Mouse (Mus musculus) spleen, postnatal 36 days (tissue): ENCODE results near the gene Limk1.

ENCODE experiments used
- DNase-seq, 2 experiments: peaks; one replicate each; pipeline ENCODE4 v3.0.0; 2022; ENCODE audit warnings: low spot score in 2 of 2, mixed read lengths in 1 of 2

The Limk1 gene

DNA sequence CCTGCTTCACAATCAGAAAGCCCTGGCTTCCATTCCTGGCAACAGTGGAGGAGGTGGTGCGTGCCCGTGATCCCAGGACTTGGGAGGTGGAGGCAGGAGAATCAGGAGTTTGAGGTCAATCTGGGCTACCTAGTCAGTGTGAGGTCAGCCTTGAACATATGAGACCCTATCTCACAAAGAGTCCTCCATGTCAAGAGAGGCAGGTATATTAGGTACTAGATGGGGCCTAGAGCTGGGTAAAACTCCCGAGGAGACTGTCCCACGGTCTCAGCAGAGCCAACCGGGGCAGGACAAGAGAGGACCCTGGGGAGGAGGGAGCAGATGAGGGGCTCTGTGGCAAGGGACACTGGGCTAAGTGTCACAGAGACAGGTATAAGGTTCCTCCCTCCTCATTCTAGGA lies 10.9 kb downstream of the Limk1 start:
- no peak for DNase-seq

DNA sequence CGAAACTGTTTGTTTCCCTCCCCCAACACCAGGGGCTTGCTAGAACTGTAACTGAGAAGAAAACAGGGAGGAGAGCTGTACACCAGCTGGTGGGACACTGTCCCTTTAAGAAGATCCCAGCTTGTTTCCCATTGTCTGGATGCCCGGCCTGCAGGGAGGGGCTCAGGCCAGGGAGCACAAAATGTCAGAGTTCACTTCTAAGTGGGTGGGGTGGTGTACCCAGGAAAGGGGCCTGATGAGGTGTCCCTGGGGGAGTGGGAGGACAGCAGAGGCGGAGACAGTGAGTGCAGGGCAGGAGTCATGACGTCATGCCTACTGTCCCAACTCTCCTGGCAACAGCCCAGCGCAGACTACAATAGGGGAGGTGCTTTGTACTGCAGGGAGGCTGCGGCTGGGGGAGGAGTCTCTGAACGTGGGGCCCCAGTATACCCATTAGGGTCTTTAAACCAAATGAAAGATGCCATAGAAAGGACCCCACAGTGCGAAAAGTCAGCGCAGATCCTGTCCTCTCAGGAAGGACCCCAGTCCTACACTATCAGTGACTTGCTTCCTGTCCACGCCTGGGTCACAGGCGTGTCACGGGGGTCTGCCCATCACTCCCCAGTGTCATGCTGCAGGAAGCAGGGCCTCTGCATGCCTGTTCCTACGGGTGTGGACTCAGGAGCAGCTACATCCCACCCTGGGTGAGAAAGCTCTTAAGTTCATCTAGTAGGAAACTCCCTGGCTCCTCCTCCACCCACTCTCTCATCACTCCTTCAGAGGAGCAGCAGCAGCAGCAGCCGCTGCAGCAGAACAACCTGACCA lies 12.2 kb downstream of the Limk1 start:
- DNase-seq, result peak; percentile 34 to 43

DNA sequence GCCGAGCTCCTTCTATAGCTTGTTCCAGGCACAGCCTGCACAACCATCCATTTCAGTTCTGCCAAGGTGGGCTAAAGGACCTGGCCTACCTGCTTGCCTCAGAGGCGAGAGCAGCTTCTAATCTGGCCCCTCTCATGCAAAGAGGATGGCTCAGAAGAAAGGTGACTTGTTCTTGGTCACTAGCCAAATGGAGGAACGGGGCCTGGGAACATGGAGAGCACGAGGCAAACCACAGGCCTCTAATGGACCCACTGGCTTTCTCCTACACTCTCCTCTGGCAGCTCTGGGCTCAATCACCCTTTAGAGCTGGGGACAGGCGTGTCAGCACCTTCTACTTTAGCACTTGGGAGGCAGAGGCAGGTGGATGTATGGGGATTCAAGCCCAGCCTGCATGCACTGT lies 13.4 kb downstream of the Limk1 start:
- no peak for DNase-seq

DNA sequence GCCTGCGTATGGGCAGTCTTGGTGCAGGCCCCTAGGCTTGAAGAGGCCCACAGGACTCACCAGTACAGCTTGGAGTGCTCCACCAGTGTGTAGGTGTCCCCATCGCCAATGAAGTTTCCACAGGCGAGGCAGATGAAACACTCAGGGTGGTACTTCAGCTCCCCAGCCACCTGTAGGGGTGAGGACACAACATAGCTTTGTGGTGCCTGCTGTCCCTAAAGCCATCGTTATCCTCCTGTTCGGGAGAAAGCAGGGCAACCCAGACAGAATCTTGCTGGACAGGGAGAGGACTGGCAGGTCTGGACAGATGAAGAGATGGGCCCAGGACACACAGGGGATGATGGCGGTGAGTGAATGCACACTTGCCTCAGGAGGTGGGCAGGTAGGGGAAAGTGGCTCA lies 15.8 kb downstream of the Limk1 start:
- no peak for DNase-seq

DNA sequence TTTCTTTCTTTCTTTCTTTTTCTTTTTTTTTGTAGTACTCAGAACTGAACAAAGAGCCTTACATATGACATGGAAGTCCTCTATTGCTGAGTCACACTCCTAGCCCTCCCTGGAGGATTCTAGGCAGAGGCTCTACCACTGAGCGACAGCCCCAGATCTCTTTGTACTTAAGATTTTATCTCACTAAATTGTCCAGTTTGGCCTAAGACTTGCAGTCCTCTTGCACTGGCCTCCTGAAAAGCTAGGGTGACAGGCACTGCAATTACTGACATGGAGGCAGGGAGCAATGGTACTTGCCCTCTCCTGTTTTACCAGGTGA lies 16.2 kb downstream of the Limk1 start:
- DNase-seq, result no peak

DNA sequence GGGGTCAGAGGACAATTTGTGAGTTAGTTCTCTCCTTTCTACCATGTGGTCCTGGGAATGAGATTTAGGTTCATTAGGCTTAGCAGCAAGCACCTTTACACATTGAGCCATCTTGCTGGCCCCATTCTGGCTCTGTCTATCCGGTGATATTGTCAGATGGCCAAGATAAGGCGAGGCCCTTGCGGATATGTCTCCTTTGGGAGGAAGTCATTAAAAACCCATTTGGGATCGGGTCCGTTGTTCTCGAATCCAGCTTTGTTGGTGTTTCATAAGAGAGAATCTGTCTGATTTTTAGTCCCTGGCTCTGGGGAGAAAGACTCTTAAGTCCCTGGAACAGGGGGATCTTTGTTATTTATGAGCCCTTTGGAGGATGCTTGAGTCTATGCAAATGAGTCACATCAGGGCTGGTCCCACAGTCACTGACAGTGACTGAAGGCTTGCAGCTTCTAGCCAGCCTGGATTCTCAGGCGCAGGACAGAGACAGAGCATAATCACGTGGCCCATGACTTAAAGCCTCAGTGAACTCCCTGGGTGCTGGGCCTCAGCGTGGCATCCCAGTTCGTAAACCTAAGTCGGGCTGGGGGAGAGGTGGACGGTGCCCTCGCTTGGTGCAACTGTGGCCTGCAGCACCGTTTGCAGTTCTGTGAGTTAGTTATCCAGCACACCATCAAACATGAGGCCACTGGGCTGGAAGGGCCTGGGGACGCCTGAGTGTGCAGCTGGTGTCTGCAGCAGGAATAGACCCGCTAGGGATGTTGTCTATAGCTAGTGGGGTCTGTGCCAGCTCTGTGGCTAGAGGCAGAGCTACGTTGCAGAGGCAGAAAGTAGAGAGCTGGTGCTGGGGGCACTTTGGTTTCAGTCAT lies 16.8 kb downstream of the Limk1 start:
- DNase-seq, result no peak

DNA sequence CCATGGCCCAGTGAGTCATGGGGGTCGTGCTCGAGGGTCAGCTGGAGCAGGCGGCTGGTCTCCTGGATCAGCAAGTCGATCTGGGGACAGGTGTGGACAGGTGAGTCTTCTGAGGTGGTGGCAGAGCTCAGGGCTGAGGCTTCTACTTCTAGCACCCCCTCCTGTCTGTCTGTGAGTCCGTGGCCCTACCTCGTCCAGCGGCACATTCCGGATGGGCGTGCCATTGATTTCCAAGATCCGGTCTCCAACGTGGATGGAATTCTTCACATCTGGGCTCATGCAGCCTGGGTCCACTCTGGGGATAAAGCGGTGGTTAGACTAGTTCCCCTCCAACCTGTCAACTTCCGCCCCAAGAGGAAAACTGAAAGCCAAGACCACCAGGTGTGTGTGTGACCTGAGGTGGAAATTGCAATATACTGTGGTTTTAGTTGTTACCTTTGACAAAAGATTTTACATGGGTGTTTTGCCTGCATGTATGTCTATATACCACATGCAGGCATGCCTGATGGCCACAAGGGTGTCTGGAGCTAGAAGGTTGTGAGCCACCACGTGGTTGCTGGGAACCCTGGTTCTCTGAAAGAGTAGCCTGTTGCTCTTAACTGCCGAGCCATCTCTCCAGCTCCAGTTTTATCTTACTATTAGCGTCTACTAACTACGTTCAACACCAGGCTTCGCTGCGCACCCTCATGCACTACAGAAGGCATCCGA lies 19.2 kb downstream of the Limk1 start:
- DNase-seq, result no peak

DNA sequence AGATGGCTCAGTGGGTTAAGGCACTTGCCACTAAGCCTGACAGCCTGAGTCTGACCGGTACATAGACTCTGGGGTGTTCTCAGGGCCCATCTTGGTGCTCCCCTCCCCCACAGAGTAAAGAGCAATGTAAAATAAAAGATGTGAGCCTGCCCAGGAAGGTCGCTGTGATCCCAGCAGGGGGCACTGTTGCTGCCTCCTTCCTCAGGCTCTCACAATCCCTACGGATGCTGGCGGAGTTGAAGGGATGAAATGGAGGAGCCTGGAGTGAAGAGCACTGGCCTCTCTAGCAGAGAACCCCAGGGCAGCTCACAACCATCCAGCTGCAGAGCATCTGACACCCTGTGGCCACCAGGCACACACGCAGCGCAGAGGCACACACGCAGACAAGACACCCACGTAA lies 19.9 kb downstream of the Limk1 start:
- no peak for DNase-seq

DNA sequence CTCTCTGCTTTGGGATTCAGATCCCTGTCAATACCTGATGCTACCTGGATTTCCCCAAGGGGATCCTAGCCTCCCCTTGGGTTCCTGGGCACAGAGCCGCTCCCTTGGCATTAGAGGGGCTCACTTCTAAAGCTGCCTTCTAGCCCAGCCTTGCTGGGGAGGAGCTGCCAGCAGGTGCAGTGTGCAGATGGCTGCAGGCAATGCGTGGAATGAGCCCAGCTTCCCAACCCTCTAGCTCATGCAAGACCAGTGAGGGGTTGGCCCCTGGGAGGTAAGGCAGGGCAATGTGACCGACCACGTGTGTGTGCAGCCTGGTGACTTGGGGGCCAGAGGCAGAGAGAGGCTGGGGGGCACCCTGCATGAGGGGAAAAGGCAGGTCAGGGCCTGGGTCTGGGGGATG lies 31.7 kb downstream of the Limk1 start:
- DNase-seq, result no peak

DNA sequence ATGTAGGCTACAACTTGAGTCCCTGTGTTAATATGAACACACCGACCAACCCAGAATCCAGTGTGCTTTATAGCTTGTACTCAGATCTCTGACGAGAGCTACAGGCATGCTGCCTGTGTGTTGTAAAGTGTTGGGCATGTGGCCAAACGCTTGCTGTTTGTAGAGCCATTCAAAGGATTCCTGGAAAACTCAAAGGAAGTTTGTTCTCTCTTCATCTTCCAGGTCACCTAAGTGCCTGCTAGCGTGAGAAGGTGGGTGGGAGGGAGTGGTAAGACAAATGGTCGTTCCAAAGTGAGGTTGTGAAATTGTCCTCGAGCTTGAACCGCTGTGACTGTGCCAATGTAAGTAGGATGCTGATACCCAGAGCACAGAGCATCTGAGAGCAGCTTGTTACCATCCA lies 36.4 kb downstream of the Limk1 start:
- DNase-seq, result no peak

DNA sequence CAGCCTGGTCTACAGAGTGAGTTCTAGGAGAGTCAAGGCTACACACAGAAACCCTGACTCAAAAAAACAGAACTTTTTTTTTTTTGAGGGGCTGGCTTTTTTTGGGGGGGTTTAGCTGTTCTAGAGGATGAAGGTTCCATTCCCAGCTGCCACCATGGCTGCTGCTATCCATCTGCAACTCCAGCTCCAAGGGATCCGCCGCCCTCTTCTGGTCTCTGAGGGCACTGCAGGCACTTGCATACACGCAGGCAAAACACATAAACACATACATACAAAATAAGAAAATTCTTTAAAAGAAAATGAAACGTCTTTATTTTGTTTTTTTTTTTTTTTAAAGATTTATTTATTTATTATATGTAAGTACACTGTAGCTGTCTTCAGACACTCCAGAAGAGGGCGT lies 37.5 kb downstream of the Limk1 start:
- peak; percentile 40 to 45 for DNase-seq

DNA sequence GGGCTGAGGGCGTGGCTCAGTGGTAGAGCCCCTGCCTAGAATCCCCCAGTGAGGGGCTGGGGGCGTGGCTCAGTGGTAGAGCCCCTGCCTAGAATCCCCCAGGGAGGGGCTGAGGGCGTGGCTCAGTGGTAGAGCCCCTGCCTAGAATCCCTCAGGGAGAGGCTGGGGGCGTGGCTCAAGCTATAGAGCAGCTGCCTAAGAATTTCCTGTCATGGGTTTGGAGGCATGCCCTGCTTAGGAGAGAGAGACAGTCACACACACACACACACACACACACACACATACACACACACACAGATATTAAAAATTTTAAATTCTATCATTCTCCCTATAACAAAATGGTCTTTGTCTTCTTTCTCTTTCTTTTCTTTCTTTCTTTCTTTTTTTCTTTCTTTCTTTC lies 39.4 kb downstream of the Limk1 start:
- DNase-seq, result peak in 1 of 2 experiments; percentile 19

DNA sequence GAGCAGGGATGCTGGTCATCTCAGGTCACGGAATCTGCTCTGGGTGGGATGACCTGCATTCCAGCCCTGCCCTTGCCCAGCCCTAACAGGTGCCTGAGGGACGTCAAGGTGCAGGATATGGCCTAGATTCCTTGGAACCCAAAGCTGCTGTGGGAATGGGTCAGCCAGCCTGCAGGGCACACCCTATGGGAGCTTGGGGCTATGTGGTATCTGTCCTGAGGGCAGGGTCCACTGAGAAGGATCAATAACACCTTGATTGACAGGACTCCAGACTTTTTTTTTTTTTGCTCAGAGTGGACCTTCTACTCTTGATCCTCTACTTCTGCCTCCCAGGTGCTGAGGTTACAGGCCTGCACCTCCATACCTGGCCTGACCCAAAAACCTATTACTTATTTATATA lies 41.0 kb downstream of the Limk1 start:
- no peak for DNase-seq

DNA sequence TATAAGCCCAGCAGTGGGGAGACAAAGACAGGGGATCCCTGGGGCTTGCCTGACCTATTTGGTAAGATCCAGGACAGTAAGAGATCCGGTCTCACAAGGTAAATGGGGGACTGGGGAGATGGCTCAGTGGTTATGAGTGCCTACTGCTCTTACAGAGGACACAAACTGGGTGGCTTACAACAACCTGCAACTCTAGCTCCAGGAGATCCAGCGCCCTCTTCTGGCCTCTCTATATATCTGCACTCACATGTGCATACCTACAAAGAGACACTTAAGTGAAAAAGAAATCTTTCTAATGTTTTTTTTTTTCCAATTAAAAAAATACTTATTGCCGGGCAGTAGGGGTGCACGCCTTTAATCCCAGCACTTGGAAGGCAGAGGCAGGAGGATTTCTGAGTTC lies 41.9 kb downstream of the Limk1 start:
- DNase-seq, result no peak

DNA sequence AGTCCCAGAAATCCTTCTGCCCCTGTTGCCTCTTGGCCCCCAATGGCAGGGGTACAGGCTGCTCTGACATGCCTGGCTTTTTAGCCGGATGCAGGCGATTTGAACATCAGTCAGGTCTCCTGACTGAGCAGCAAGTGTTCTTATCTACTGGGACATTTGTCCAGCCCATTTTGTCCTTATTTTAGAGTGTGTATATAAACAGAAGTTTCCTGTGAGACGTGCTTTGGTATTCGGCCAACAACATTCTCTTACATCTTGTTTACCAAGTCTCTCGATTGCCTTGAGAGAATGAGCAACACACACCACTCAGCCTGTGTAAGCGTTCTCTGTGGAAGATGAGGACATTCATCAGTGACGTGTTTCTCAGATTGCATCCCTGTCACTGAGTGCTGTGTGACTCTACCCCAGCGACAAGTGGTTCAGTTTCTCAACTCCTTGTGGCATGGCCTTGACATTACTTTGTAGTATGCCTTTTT lies 43.7 kb downstream of the Limk1 start:
- no peak for DNase-seq

DNA sequence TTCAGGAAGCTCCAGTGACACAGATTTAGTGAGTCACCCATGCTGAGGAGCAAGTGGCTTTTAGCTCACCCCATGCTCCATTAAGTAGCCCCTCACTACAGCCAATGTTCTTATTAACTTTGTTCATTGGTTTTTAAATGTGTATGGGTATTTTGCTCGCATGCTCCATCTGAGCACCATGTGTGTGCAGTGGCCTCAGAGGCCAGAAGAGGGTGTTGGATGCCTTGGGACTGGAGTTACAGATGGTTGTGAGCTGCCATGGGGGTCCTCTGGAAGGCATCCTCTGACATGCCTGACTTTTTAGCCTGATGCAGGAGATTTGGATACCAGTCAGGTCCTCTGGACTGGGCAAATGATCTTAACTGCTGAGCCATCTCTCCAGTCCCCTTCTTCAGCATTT lies 44.3 kb downstream of the Limk1 start:
- no peak for DNase-seq

DNA sequence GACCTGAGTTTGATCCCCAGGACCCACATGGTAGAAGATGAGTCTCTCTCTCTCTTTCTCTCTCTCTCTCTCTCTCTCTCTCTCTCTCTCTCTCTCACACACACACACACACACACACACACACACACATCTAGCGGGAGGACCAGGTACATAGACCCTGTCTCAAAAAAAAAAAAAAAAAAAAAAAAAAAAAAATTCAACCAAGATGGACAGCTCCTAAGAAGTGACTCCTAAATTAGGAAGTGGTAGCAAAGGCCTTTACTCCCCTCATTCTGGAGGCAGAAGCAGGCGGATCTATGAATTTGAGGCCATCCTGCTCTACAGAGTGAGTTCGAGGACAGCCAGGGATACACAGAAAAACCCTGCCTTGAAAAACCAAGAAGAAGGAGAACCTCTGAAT lies 48.0 kb downstream of the Limk1 start:
- no peak for DNase-seq

DNA sequence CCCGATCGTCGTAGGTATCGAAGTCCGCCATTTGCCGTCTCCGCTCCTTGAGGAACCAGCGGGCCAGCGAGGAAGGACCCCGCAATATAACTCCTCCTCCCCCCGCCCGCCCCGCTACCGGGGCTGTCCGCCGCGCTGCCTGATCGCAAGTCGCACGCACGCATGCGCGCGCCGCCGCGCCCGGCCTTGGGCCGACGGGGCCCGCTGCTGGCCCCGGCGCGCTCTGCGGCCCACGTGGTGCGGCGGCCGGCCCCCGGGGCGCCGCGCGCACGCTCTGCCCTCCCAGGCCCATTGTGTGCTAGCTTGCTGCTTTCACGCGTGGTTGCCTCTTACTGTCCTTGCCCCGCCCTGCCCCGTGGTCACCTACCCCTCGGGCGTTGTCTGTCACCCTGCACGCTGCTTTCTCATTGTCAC lies 49.1 kb downstream of the Limk1 start, which contains the start of gene Eif4h:
TSS of gene Eif4h (minus strand) at position 222 of the 414 bp plus-strand sequence.
- DNase-seq, result peak; percentile 96 to 97

DNA sequence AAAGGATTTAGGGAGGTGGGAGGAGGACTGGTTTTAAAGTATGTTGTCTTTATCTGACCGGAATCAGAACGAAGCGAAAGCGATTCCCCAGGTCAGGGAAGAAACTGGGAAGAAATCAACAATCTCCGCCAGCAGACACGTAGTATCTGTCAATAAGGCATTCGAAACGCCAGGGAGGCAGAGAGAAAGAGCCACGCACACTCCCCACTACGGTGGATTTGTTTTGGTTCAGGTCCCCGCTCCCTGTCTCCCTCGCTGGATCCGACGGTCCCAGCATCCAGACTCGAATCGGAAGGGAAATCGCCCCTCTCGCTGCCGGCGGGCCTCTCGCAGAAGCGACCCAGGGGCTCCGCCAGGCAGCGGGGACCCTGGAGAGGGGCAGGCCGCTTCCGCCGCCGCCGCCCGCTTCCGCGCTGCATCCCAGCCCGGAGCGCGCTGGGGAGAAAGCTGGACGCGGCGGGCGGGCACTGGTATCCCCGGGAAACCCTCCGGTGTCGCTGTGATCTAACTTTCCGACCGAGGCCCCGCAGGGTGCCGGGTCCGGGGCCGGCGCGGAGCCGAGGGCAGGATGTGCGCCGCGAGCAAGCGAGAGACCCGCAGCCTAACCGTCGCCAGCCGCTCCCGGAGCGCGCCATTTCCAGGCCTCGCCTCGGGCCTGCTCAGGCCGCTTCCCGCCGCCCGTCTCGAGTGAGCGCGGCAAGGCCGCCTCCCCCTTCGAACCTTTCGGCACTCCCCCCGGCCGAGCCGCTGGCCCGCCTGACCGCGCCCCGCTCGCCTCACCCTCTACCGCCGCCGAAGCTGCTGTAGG lies 49.7 kb downstream of the Limk1 start:
- DNase-seq, result no peak

DNA sequence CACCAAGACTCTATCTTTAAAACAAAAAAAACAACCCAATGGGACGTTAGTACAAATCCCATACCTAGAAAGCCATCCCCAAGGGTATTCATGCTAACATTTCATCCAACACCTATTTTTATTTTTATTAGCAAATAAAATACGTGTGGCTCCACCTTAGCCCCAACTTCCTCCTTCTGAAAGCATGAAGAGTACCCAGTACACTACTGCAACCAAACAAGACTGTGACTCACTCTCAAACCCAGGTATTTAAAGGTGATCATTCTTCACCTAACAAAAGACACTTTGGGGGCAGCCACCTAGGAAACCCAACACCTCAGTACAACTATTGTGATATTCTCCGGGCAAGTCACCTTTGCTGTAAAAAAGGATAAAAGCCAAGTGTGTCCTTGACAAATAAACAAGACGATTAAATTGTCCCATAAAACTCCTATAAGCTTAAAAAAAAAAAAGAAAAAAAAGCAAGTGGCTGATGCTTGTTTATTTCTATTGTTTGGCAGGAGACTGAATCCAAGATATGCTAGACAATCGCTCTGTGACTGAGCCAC lies 50.5 kb downstream of the Limk1 start:
- DNase-seq, result no peak

DNA sequence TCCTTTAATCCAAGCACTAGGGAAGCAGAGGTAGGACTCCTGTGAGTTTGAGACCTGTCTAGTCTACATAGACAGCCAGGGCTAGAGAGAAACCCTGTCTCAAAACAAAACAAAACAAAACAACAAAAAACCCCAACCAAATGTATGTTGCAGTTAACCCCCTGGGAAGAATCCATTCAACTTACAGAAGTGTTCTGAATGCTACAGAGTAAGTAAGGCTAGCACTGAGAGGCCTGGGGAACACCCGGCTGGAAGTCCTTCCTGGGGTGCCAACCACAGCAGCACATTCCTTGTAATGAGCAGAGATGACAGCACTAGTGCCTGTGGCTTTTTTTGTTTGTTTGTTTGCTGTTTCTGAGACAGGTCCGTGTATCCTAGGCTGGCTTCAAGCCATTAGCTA lies 55.6 kb downstream of the Limk1 start:
- DNase-seq, result no peak
